Mouse (Mus musculus) inflammation-experienced regulatory T-cells, adult 6 months (primary cell): ENCODE data around the gene Lzts3. TPM values are rescaled to one million over a fixed set of nuclear protein-coding genes. Genes with fewer than 3 reads are reported as not detected.
"Not testable (repeated sequence)": the region's sequence is repeated elsewhere in the genome, so short reads cannot be mapped to it uniquely, and the experiment has no call there.

ENCODE experiments used
- ATAC-seq: one replicate; pipeline ENCODE4 v1.8.0; 2017
- polyA plus RNA-seq, 3 experiments: library from polyadenylated mRNA; unstranded; fragments of 100-300 nt; shearing (Covaris generic); gene quantifications; one replicate each; pipeline ENCODE4 v1.2.1; 2017

The Lzts3 gene
- polyA plus RNA-seq, result under 1 TPM in 2 of 3 experiments, not detected in 1; 0.09 to 0.21 TPM

DNA sequence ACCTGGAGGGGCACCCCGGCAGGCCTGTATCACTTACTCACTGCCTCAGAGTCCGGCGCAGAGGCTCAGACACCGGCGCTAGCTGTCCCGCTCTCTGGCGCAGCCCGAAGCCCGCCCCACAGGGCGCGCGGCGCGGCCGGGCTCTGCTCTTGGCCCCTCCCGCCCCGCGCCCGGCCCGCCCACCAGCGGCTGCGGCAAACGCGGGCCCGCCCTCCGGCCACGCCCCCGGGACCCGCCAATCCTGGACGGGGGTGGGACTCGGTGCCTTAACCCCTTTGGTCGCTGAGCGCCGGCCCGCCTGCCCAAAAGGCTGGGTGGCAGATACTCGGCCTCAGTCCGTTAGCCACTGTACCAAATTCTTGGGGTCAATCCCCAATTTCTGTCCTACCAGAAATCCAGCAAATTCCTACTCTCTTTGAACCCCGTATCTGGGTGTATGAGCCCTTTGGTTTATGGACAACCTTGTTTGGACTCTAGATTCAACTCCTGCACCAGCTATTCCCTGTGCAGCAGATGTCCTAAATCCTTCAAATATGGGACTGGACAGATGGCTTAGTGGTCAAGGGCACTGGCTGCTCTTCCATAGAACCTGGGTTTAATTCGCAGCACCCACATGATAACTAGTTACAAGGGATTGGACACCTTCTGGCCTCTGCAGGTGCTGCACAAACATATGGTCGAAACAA lies at the start of gene Lzts3:
Lzts3 (minus strand) TSS at position 120 of the 686 bp plus-strand sequence.
- peak; percentile 89 for ATAC-seq

- ATAC-seq, result no peak
Measured at GRCm38 (mm10) chr2:130689011-130689410, 46.4 kb upstream of the Lzts3 start.

GRCm38 (mm10) chr2:130685426-130685825 lies 42.8 kb upstream of the Lzts3 start:
- no peak for ATAC-seq

DNA sequence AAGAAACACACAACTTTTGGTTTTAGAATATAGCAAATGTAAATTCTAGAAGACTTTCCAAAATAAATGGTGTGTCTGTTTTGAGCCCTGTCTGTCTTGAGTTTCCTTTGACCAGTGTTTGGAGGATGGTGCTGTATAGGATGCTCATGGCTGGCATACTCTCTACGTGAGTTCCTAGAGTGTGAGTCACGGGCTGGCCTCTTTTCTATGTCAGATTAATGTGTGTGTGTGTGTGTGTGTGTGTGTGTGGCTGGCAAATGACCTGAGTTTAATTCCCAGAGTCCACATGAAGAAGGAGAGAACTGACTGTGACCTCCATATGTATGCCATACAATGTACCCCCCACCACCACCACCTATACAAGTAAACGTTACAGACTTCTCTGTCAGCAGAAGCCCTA lies 38.9 kb upstream of the Lzts3 start:
- ATAC-seq, result no peak

DNA sequence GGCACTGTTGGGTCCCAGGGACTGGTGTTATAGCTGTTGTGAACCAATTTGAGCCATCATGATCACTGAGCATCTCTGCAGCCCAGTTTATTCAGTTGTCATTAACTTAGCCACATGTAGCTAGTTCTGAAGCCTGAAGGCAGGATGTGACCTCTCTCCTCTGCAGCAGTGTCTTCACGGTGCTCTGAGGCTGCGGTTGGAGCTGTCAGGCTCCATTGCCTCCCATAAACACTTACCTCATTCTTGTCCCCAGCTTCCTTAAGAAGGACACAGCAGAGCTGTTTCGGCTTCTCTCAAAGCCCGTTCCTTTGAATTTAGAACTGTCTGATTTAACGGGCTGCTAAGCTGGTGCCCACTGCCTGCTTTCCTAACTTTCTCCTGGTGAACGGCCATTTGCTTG lies 37.3 kb upstream of the Lzts3 start:
- no peak for ATAC-seq

- ATAC-seq, result no peak
Measured at GRCm38 (mm10) chr2:130679154-130679553, 36.6 kb upstream of the Lzts3 start.

- no peak for ATAC-seq
Measured at GRCm38 (mm10) chr2:130677211-130677610, 34.6 kb upstream of the Lzts3 start.

GRCm38 (mm10) chr2:130667559-130667958 lies 25.0 kb upstream of the Lzts3 start, which contains the start of gene Itpa:
TSS of gene Itpa (plus strand) at chr2:130667610.
- peak; percentile 86 for ATAC-seq

DNA sequence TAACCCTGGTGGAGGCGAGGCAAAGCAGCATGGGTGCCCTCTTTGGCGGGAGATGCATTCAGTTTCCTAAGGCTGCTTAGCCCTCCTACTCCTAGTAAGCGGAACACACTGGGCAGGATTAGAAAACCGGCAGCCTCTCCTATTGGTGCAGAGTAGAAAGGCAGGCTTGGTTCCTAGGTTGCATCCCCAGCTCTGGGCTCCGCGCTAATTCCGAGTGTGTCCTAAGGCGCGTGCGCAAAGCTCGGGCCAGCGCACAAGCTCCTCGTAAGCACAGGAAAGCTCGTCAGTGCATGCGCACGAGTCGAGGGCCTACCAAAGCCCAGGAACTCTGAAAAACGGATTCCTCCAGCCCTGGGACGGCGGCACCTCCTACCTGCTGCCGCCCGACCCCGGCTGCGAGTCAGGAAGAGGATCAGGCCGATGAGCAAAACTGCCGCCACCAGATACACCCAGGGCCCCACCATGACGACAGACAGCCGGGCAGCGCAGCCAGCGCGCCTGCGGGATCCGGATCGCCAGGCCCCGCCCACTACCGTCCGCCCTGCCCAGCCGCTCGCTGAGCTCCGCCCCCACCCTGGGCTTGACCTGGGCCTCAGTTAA lies 21.6 kb upstream of the Lzts3 start, which contains the start of gene Ddrgk1:
Ddrgk1 (minus strand) TSS at position 558 of the 600 bp plus-strand sequence.
- ATAC-seq, result peak; percentile 80

DNA sequence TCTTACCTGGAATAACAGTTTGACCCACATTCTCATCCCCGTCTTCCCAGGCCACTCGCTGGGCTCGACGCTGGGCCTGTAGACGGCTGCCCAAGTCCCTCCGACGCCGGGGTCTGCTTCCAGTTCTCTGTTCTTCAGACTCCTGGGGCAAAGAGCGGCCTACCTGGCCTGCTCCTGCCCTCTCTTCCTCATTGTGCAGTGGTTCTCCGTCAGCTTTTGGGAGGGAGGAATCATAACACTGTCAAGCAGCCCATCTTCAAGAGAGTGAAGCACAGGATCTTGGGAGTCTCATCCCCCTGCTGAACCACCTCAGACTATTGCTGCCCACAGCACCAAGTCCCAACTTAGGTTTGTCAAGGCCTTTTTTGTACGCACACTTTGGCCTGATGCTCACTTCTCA lies 20.7 kb upstream of the Lzts3 start:
- no peak for ATAC-seq

DNA sequence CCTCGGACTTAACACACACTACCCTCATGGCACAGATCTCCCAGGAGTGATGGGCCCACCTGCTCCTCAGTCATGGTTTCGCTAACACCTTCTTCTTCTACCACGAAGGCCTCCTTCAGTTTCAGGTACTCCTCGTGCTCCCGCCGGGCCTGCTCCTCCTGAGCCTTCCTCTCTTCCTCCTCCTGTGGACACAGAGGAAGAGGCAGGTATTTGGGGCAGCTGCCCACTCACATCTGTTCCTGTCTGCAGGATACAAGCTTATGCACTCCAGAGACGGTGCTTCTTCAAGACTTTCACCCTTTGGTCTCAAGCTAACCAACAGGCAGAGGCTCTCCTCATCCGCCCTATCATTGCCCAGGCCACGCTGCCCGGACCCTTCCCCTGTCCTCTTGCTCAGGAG lies 15.9 kb upstream of the Lzts3 start:
- ATAC-seq, result no peak

DNA sequence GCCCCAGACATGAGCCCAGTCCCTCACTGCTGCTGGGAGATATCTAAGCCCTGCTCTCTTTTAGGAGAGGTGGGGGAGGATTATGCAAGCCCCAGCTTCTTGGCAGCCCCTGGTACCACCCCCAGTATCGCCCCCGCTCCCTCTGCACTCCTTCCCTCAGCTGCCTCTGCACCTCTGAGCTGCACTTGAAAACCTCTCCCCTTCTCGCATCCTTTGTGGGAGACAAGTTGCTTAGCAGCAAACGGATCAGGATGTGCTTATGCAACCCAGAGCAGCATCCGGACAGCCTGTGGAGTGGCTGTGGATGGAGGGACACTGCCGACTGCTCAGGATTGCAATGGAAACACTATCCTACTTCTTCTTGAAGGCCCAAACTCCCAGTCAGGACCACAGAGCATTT lies 14.9 kb upstream of the Lzts3 start:
- no peak for ATAC-seq

GRCm38 (mm10) chr2:130656536-130656935 lies 13.9 kb upstream of the Lzts3 start:
- no peak for ATAC-seq

- ATAC-seq, result no peak
Measured at GRCm38 (mm10) chr2:130655660-130656339, 13.2 kb upstream of the Lzts3 start.

- ATAC-seq, result no peak
Measured at GRCm38 (mm10) chr2:130653760-130654159, 11.2 kb upstream of the Lzts3 start.

GRCm38 (mm10) chr2:130653303-130653702 lies 10.7 kb upstream of the Lzts3 start:
- ATAC-seq, result no peak

DNA sequence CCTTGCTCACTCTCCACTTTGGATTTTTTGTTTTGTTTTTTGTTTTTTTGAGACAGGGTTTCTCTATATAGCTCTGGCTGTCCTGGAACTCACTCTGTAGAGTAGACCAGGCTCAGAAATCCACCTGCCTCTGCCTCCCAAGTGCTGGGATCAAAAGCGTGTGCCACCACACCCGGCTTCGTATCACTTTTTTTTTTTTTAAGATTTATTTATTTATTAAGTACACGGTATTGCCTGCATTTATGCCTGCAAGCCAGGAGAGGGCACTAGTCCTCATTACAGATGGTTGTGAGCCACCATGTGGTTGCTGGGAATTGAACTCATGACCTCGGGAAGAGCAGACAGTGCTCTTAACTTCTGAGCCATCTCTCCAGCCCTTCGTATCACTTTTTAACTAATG lies 6.4 kb upstream of the Lzts3 start:
- ATAC-seq, result not testable (repeated sequence)

DNA sequence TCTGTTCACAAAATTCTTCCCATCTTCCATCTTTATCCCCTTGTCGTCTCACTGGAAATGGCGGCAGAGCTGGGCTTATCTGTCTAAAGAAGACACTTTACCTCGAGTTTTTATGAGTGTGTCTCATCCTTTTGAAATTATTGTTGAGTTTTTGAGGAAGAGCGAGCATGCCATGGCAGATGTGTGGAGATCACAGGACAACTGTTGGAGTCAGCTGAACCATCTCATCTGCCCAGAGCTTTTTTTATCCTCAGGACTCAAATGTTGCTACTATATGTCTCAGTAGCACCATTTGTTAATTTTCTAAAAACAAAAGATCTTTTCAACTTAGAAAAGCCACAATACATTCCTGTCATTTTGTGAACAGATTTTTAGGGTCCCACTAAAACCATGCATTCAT lies 2.6 kb upstream of the Lzts3 start:
- no peak for ATAC-seq

- ATAC-seq, result peak; percentile 40
Measured at GRCm38 (mm10) chr2:130642197-130642660, 374 bp downstream of the Lzts3 start.

DNA sequence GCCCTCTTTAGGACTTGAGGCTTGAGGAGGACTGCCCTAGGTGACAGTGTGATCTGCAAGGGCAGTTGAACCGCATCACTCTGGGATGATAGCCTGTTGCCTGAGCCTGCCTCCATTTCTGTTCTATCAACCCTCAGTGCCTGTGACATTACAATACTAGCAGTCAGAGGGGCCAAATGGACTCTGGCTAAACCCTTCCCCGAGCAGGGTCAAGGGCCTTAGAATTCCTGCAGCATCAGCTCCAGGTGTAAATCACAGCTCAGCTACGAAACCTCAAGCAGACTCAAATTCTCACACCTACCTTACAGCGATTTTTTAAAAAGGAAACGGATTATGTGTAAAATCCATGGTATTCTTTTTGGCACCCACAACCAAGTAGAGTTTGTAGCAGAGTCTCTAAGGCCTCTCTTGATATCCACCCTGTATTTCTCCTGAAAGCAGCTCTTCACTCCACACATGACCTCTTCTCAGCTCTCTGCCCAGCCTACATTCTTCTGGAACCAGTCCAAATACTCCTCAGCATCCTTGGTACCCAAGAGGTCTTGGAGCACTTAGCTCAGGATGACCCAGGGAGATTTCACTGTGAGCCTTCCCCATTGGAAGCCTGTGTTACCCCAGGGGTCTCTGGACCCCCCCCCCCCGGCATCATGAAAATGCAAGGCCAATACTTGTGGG lies 1.1 kb downstream of the Lzts3 start:
- ATAC-seq, result no peak

GRCm38 (mm10) chr2:130639276-130639675 lies 3.3 kb downstream of the Lzts3 start:
- ATAC-seq, result no peak

DNA sequence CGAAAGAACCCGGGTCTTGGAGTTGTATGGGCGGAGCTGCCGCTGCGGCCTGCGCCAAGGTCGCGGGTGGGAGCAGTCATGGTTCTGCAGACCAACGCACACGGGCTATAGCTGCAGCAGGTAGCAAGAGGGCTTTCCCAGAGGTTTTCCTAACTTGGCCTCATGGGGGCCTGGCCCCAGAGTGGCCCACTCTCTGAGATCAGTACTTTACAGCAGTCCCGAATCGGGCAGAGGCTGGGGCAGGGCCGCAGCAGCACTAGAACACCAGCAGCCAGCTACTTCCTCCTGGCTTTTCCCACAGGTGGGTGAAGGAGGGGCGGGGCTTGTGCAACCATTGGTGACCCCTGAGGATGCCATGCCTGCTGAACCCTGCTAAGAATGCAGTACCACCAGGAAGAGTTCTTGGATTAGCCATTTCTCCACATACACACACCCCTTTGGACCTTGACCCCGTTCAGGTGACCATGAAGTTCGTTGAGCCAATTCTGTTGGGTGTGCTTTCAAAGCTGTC lies 4.4 kb downstream of the Lzts3 start:
- no peak for ATAC-seq

DNA sequence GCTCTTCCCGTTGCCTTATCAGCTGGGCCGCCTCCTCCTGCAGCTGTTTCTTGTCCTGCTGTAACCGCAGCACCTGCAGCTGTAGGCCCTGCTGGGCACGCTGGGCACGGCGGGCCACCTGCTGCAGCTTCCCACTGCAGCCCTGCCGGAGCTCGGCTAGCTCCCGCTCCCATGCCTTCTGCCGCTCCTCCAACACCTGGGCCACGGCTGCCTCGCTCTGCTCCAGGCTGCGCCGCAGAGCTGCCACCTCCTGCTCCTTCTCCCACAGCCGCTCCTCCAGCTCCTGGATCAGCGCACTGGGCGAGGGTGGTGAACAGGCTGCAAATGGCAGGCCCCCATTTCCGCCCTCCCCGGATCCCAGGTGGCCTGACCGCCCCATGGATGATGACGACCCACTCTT lies 6.8 kb downstream of the Lzts3 start:
- ATAC-seq, result peak; percentile 20
